Mouse (Mus musculus): ENCODE measurements around the gene Gm10134.

DNA sequence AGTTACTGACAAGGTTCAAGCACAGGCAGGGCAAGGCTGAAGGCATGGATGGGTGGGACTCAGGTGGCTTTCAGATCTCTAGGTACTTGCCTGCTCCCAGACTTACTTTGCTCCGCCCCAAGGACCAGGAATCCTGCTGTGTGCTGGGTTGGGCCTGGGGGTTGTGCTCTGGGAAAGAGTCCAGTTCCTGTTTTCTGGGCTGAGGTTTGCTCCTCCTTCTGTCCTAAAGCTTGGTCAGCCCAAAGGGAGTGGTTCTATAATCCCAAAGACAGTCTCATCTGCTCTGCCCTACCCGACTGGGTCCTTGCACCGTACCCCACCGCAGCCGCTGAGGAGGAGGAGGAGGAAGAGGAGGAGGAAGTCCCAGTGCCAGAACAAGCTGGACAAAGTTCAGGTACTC lies 9.2 kb upstream of the Gm10134 start, which contains the start of gene Gbgt1:
- TF ChIP-seq CTCF (IDR thresholded peaks at IDR 0.05; ENCODE audit: low read depth, low read length), result no peak
- TF ChIP-seq POLR2A (IDR thresholded peaks at IDR 0.05; ENCODE audit: extremely low read depth, insufficient read depth, low read length), result no peak
